Mouse (Mus musculus): ENCODE measurements around the gene Nbas. TPM values are rescaled to one million over a fixed set of nuclear protein-coding genes. Genes with fewer than 3 reads are reported as not detected.

Gene Nbas
- polyA plus RNA-seq, 1 experiment from 2014 or later = 18.3 TPM

DNA sequence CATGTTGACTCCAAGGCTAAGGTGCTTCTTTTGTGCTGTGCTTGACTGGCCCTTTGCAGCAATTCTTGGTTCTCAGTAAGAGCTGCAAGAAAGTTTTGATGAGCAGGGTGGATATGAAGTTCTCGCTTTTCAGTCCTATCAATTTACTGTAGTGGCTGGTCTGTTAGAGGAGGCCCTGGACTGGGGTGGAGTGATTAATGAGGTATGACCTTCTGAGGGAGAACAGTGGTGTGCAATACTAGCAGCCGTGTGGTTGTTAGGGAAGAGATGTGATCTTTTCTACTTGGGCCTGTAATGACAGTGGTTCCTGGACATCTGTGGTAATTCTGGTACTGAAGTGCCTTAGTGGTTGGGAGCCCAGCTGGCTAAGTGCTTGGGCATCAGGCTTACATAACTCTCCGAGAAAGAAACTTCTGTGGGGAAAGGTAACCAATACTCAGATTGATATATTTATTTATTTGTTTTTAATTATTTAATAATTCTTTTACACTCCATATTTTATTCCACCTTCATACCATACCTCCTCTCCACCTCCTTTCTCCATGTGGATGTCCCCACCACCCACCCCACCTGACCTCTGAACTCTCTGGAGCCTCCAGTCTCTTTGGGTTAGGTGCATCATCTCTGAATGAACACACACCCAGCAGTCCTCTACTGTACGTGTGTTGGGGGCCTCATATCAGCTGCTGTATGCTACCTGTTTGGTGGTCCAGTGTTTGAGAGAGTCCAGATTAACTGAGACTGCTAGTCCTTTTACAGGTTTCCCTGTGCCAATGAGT, 175.9 kb downstream of the Nbas start:
- H3K4me1 ChIP-seq = peaks cover 4% of the 10 kb centered on the region; the same call in 1 of the 2 replicates
- WGBS = 65% methylated on average over 4 of the region's 4 CpGs
- H3K36me3 ChIP-seq = no peaks in the 10 kb centered on the region
- no peak overlapping the region for H3K4me3 ChIP-seq
- no peak for DNase-seq (ENCODE audit: low spot score)
- no peaks in the 10 kb centered on the region for H3K9me3 ChIP-seq (replicated peaks)
- H3K27me3 ChIP-seq (ENCODE audit: low read depth, poor library complexity, severe bottlenecking) = no peaks in the 10 kb centered on the region
- no peak overlapping the region for H3K27ac ChIP-seq

DNA sequence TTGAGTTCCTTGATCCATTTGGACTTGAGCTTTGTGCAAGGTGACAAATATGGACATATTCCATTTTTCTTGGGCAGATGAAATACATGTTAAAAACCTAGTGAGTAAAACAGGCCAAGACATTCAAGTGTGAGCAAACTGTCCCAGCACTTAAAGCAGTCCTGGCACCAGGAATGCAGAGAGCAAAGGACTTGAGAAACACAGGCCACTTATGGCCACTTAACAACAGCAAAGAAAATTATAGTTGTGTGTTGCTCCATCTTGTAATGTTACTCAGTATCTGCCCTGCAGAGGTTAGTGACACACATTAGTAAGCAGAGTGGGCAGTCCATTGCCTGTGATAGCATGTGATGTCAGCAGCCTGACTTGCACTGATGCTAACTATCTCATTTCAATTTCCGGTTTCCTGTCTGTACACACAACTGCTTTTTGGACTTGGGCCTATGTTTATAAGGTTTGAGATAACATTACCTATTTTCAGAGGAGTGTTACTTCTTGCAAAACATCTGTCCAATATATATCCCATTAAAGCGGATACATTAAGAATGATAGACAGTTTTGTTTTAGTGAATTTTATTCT, 176.6 kb downstream of the Nbas start:
- no peaks in the 10 kb centered on the region for H3K27me3 ChIP-seq (ENCODE audit: low read depth, poor library complexity, severe bottlenecking)

DNA sequence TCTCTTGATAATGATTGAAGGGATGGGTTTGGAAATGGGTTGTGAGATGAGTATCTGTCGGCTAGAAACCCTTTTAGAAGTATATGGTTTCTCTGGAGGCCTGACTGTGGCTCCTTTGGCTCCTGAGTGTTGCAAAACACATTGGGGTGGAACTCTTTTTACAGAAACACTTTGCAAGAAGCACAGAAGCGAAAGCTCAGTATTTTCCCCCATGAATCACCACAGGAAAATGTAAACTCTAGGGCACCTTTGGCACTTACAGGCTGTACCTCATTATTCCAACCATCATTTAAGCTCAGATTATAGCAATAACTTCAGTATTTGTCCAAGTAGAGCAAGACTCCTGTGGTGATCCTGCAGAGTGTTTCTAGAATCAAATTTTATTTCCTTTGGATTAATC, 180.0 kb downstream of the Nbas start:
- Histone ChIP-seq H3K4me1 (peaks cover 4% of the 10 kb centered on the region; the same call in 1 of the 2 replicates), H3K4me3 (no peak overlapping the region), H3K27me3 (ENCODE audit: low read depth, poor library complexity, severe bottlenecking) (no peaks in the 10 kb centered on the region), H3K36me3 (no peaks in the 10 kb centered on the region), H3K9me3 (replicated peaks) (no peaks in the 10 kb centered on the region), H3K27ac (no peak overlapping the region)
- WGBS = 84% methylated on average over 2 of the region's 2 CpGs
- no peak for DNase-seq (ENCODE audit: low spot score)

More for the DNA sequence above, 176.6 kb downstream of the Nbas start:
- H3K27ac ChIP-seq = no peak overlapping the region
- no peaks in the 10 kb centered on the region for H3K9me3 ChIP-seq (replicated peaks)
- no peak overlapping the region for H3K4me3 ChIP-seq
- no peak for DNase-seq (ENCODE audit: low spot score)
- no peaks in the 10 kb centered on the region for H3K36me3 ChIP-seq
- H3K4me1 ChIP-seq = peaks cover 4% of the 10 kb centered on the region; the same call in 1 of the 2 replicates
- WGBS = 96% methylated on average over 2 of the region's 2 CpGs

DNA sequence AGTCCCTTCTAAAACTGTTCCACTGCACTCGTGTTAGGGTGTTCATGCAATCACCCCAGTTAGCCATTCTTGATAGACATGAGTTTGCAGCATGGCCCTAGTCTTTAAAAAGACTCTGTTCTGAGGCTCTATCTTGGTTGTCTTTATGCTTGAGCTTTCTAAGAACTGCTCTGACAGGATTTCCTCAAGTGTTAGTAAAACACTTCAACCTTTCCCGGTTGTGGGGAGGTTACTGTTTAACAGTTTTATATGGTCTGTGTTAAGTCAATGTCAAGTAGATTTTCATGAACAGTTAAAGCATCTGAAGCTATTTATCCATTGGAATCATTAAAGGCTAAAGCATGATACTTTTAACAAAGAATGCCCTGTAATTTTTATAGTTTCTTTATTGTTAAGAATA, 183.1 kb downstream of the Nbas start:
- H3K36me3 ChIP-seq = no peaks in the 10 kb centered on the region
- H3K4me1 ChIP-seq = no peaks in the 10 kb centered on the region
- H3K27me3 ChIP-seq (ENCODE audit: low read depth, poor library complexity, severe bottlenecking) = no peaks in the 10 kb centered on the region
- no peak overlapping the region for H3K4me3 ChIP-seq
- H3K9me3 ChIP-seq (replicated peaks) = no peaks in the 10 kb centered on the region
- WGBS = 88% methylated on average over 2 of the region's 2 CpGs
- H3K27ac ChIP-seq = no peak overlapping the region
- no peak for DNase-seq (ENCODE audit: low spot score)

- Histone ChIP-seq H3K4me1 (no peaks in the 10 kb centered on the region), H3K4me3 (no peak overlapping the region), H3K27ac (no peak overlapping the region), H3K36me3 (no peaks in the 10 kb centered on the region), H3K9me3 (replicated peaks) (no peaks in the 10 kb centered on the region), H3K27me3 (ENCODE audit: low read depth, poor library complexity, severe bottlenecking) (no peaks in the 10 kb centered on the region)
- no peak for DNase-seq (ENCODE audit: low spot score)
- 86% methylated on average over 6 of the region's 6 CpGs for WGBS
Measured at GRCm38 (mm10) chr12:13460223-13460853, 191.4 kb downstream of the Nbas start.

GRCm38 (mm10) chr12:13461558-13462153, 192.7 kb downstream of the Nbas start:
- H3K36me3 ChIP-seq = no peaks in the 10 kb centered on the region
- no peaks in the 10 kb centered on the region for H3K27me3 ChIP-seq (ENCODE audit: low read depth, poor library complexity, severe bottlenecking)
- H3K27ac ChIP-seq = no peak overlapping the region
- no peaks in the 10 kb centered on the region for H3K4me1 ChIP-seq
- DNase-seq (ENCODE audit: low spot score) = no peak
- H3K4me3 ChIP-seq = no peak overlapping the region
- WGBS = 85% methylated on average over 9 of the region's 9 CpGs
- no peaks in the 10 kb centered on the region for H3K9me3 ChIP-seq (replicated peaks)

- DNase-seq (ENCODE audit: low spot score) = no peak
- no peaks in the 10 kb centered on the region for H3K36me3 ChIP-seq
- H3K4me3 ChIP-seq = no peak overlapping the region
- 88% methylated on average over 6 of the region's 6 CpGs for WGBS
- no peak overlapping the region for H3K27ac ChIP-seq
- H3K4me1 ChIP-seq = no peaks in the 10 kb centered on the region
- H3K9me3 ChIP-seq (replicated peaks) = no peaks in the 10 kb centered on the region
- H3K27me3 ChIP-seq (ENCODE audit: low read depth, poor library complexity, severe bottlenecking) = no peaks in the 10 kb centered on the region
Measured at GRCm38 (mm10) chr12:13462397-13462796, 193.5 kb downstream of the Nbas start.

DNA sequence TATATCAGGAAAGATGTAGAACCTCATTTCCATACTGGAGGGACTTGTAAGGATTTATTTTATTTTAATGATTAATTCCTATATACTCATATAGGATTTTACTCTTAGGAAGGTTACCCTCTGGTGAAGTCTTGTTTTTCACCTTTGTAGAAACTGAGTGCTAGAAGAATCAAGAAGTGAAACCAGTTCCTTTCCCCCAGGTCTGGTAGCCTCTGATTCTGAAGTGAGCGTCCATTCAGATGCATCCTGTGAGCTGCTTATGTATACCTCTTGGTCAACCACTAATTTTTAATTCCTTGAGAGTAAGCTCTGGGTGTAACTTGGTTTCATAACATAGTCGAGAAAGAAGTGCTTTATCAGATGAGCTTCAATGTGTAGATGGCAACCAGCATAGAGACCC, 196.6 kb downstream of the Nbas start:
- Histone ChIP-seq H3K4me3 (no peak overlapping the region), H3K36me3 (0 out of 2 replicates have a peak, but pooled peaks cover 4% of the 10 kb centered on the region), H3K27me3 (ENCODE audit: low read depth, poor library complexity, severe bottlenecking) (no peaks in the 10 kb centered on the region), H3K9me3 (replicated peaks) (no peaks in the 10 kb centered on the region), H3K4me1 (0 out of 2 replicates have a peak, but pooled peaks cover 5% of the 10 kb centered on the region), H3K27ac (no peak overlapping the region)
- DNase-seq (ENCODE audit: low spot score) = no peak
- 83% methylated on average over 2 of the region's 2 CpGs for WGBS

- no peak overlapping the region for H3K4me3 ChIP-seq
- H3K27ac ChIP-seq = no peak overlapping the region
- DNase-seq (ENCODE audit: low spot score) = no peak
- 93% methylated on average over 2 of the region's 2 CpGs for WGBS
- H3K9me3 ChIP-seq (replicated peaks) = no peaks in the 10 kb centered on the region
- H3K36me3 ChIP-seq = 0 out of 2 replicates have a peak, but pooled peaks cover 1% of the 10 kb centered on the region
- H3K27me3 ChIP-seq (ENCODE audit: low read depth, poor library complexity, severe bottlenecking) = no peaks in the 10 kb centered on the region
- H3K4me1 ChIP-seq = no peaks in the 10 kb centered on the region
Measured at GRCm38 (mm10) chr12:13474881-13475280, 205.9 kb downstream of the Nbas start.

- WGBS = 80% methylated on average over 7 of the region's 7 CpGs
- Histone ChIP-seq H3K27me3 (ENCODE audit: low read depth, poor library complexity, severe bottlenecking) (no peaks in the 10 kb centered on the region), H3K27ac (no peak overlapping the region), H3K36me3 (no peaks in the 10 kb centered on the region), H3K4me1 (no peaks in the 10 kb centered on the region), H3K4me3 (no peak overlapping the region), H3K9me3 (replicated peaks) (no peaks in the 10 kb centered on the region)
- DNase-seq (ENCODE audit: low spot score) = no peak
Measured at GRCm38 (mm10) chr12:13479163-13479562, 210.2 kb downstream of the Nbas start.

DNA sequence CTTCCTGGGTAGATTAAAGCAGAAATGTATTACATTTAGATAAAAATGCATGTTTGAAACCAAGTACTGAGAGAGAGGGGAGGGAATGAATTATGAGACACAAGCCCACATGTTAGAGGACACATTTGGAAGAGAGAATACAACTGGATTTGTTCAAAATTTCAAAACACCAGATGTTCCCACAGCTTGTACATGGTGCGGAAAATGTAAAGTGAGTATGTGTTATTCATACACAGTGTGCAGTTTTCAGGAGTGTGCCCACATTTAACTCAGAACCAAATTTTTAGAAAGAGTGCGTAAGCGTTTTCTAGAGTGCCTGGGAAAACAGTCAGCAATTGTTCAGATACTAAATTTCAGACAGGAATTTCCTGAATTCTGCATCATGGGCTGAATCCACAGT, 217.3 kb downstream of the Nbas start:
- WGBS = 97% methylated on average over 3 of the region's 3 CpGs
- H3K36me3 ChIP-seq = no peaks in the 10 kb centered on the region
- no peaks in the 10 kb centered on the region for H3K9me3 ChIP-seq (replicated peaks)
- no peak overlapping the region for H3K27ac ChIP-seq
- no peak overlapping the region for H3K4me3 ChIP-seq
- no peaks in the 10 kb centered on the region for H3K4me1 ChIP-seq
- no peak for DNase-seq (ENCODE audit: low spot score)
- H3K27me3 ChIP-seq (ENCODE audit: low read depth, poor library complexity, severe bottlenecking) = no peaks in the 10 kb centered on the region

- Histone ChIP-seq H3K36me3 (no peaks in the 10 kb centered on the region), H3K27ac (no peak overlapping the region), H3K4me1 (no peaks in the 10 kb centered on the region), H3K27me3 (ENCODE audit: low read depth, poor library complexity, severe bottlenecking) (no peaks in the 10 kb centered on the region), H3K4me3 (no peak overlapping the region), H3K9me3 (replicated peaks) (no peaks in the 10 kb centered on the region)
- no peak for DNase-seq (ENCODE audit: low spot score)
- 92% methylated on average over 6 of the region's 6 CpGs for WGBS
Measured at GRCm38 (mm10) chr12:13497211-13497610, 228.3 kb downstream of the Nbas start.

Measured in limb, embryonic 10.5 days (tissue).